Mouse (Mus musculus) hematopoietic stem cell, adult 5-6 weeks (primary cell): Measurements from ENCODE around the gene Traf4. TPM values are rescaled to one million over a fixed set of nuclear protein-coding genes. Genes with fewer than 3 reads are reported as not detected.
"Not testable (repeated sequence)": the region's sequence is repeated elsewhere in the genome, so short reads cannot be mapped to it uniquely, and the experiment has no call there.

ENCODE experiments used
- ATAC-seq, 2 experiments: fragments of 125-278 bp in 1 of 2; replicated peaks in 1 of 2; 2 replicates each; pipeline ENCODE4 v1.8.0; 2016 to 2017; ENCODE audit warnings: inconsistent platforms in 2 of 2, mild to moderate bottlenecking in 2 of 2, moderate number of reproducible peaks in 2 of 2, low read depth in 1 of 2, moderate TSS enrichment in 1 of 2; ENCODE audit not compliant: low FRiP score in 2 of 2, poor library complexity in 2 of 2, severe bottlenecking in 2 of 2, insufficient read depth in 1 of 2, low TSS enrichment in 1 of 2
- total RNA-seq: library from RNA; stranded (forward); fragments of 172-1452, 232-1000 nt; gene quantifications from 2 replicates; pipeline ENCODE4 v1.2.3, GENCODE M21; 2017

Gene Traf4
- total RNA-seq, 1 experiment from 2014 or later, result 13.5 TPM

DNA sequence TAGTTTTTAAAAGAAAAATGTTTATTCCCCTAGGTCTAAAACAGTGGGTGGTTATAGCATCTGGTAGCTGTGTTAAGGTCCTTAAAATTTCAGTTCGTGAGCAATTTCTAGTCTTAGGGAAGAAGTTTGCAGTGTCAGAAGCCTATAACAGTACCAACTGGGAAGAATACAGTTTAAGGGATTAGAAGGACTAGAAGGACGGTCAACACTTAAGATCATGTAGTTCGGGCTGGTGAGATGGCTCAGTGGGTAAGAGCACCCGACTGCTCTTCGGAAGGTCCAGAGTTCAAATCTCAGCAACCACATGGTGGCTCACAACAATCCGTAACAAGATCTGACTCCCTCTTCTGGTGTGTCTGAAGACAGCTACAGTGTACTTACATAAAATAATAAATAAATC, 19.3 kb upstream of the Traf4 start:
- not testable (repeated sequence) for ATAC-seq

DNA sequence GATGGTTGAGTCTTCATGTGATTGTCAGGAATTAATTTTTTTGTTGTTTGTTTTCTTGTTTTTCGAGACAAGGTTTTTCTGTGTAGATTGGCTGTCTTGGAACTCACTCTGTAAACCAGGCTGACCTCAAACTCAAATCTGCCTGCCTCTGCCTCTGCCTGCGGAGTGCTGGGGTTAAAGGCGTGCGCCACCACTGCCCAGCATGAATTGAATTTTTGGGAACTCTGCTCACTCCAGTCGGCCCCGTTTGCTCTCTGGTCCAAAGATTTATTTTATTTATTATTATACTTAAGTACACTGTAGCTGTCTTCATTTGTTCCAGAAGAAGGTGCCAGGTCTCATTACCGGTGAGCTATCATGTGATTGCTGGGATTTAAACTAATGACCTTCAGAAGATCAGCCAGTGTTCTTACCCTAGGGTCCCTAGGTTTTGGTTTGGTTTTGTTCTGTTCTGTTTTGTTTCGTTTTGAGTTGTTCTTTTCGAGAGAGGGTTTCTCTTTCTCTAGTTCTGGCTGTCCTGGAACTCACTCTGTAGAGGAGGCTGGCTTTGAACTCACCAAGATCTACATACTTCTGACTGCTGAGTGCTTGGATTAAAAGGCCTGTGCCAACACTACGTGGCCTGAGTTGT, 18.6 kb upstream of the Traf4 start:
- ATAC-seq, result no peak

DNA sequence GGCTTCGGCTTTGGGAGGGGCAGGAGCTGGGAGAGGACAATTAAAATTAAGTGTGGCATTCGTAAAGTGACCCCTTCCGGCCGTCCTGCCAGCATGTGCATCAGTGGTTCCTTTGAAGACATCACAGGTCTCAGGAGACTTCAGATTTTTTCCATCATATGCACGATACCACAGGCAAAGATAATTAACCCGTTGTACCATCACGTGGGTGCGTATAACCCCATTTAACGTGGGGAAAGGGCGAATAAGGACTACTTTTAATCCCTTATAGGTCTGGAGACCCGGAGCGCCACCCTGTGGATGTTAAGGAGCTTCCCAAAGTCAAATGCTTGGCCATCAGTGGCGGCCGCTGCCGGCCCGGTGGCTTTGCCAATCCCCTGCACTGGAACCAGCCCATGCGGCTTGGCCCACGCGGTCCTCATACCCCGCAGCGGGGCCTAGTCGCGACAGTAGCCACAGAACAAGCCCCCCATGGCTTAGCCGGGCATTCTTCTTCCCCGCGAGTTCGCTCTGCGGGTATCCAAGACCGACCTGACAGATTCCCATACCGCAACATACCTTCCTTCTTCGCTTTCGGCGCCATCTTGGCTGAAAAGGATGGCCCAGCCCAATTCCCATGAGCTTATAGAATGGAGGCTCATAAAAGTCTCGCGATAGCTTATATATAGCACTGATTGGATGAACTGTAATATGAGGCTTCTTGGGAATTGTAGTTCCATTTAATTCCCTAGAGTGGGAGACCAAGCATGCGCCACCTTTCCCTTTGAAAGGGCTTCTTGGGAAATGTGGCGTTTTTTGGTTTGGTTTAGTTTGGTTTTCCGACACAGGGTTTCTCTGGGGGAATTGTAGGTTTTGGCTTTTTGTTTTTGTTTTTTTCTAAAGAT, 17.8 kb upstream of the Traf4 start, which contains the start of gene Rpl23a:
TSS of gene Rpl23a (minus strand) at position 624 of the 884 bp plus-strand sequence.
- peak; percentile 84 to 86 for ATAC-seq

DNA sequence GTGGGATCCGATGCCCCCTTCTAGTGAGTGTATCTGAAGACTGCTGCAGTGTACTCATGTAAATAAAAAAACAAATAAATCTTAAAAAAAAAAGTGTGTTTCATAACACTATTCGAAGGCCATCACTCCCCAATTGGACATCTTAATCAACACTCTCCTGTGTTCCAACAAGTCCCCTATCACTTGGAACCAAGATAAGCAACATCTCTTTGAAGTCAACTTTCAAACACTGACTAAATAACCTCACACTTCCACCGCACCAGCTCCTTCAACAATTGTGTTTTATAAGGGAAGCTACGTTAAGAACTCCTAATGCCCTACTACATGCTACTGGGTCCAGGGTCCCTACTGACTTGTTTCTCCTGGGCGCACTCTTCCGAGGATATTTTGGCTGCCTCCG, 17.1 kb upstream of the Traf4 start:
- ATAC-seq, result no peak

DNA sequence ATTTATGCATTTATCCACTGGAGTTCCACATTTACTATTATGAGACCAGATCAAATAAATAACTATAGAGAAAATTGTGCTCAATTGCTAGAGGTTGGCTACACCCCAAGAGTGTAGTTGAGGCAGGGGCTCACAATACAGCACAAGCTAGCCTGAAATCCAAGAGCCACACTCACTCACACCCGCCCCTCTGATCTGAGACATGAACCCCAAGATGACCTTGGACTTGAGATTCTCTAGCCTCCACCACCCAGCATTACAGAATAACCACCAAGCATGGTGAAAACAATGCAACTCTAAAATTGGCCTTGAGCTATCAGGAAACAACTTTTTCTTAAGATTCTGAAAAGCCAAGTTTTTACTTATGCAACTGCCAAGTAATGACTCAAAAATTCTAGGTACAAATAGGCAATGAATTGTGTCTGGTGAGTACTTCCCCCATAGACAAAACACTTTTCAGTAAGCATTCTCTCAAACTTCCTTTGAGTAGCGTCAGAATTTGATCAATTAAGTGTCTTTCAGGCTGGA, 16.5 kb upstream of the Traf4 start:
- ATAC-seq, result no peak

DNA sequence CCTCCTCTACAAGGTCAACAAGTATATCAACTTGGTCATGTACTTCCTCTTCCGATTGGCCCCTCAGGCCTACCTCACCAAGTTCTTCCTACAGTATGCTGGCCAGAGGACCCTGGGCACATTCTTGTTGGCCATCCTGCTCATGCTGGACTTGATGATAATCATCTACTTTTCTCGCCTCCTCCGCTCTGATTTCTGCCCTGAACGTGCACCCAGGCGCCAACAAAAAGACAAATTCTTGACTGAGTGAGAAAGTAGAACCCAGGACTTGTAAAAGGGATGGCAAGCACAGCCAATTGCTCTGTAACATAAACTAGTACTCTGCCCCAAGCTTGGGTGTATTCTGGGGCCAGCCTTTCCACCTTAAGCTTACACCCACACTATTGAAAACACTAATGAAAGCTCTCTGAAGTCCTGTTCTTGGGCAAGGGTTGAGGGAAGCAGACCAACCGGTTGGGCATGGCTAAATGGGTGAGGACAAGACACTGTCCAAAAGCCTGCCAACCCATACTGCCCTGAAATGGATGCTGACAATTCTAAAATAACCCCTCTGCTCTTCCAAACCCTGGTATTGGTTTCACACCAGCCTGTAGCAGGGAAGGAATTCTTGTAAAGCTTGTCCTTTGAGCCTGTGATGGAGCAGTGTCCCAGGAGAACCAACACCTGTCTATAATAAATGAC, 14.8 kb upstream of the Traf4 start:
- ATAC-seq, result no peak

DNA sequence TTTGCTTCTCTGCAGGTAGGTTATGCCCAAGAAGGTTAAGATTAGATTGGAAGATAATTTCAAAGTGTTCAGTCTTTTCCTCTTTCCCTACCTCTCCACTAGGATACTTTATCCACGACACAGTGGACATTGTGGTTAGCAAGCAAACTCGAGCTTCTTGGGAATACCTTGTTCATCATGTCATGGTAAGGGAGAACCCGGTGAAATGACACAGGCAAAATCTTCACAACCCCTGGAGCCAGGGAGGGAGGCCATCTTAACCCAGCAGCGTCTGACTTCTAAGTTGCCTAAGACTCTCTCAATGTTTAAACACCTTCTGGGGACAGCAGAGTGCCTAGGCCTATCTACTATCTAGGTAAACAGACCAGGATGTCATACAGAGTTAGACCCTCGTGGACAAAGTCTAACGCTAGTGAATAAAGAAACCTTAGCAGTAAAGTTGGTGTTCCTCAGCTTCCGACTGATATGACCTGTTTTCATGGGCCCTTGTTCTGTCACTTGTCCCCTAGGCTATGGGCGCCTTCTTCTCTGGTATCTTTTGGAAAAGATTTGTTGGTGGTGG, 14.1 kb upstream of the Traf4 start:
- no peak for ATAC-seq

DNA sequence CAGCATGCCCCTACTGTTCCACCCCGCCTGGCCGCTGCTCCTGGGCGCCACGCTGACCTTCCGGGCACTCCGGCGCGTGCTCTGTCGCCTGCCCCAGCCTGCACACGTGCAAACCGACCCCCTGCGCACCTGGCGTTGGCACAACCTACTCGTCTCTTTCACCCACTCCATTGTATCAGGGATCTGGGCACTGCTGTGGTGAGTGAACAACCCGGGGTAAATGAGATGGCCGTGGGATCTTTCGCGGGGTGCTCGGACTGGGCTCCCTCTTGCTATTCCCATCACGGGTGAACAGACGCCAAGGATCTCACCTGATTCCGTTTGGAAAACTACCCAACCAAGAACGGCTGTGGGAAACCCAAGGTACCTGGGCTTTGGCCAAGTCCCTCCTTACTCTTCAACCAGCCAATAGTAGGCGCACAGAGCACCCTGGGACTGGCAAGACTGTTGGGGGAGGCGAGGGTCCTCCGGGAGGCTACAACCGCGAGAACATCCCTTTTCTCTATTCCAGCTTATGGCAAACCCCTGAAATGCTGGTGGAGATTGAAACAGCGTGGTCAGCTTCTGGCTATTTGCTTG, 13.6 kb upstream of the Traf4 start:
- ATAC-seq, result no peak

DNA sequence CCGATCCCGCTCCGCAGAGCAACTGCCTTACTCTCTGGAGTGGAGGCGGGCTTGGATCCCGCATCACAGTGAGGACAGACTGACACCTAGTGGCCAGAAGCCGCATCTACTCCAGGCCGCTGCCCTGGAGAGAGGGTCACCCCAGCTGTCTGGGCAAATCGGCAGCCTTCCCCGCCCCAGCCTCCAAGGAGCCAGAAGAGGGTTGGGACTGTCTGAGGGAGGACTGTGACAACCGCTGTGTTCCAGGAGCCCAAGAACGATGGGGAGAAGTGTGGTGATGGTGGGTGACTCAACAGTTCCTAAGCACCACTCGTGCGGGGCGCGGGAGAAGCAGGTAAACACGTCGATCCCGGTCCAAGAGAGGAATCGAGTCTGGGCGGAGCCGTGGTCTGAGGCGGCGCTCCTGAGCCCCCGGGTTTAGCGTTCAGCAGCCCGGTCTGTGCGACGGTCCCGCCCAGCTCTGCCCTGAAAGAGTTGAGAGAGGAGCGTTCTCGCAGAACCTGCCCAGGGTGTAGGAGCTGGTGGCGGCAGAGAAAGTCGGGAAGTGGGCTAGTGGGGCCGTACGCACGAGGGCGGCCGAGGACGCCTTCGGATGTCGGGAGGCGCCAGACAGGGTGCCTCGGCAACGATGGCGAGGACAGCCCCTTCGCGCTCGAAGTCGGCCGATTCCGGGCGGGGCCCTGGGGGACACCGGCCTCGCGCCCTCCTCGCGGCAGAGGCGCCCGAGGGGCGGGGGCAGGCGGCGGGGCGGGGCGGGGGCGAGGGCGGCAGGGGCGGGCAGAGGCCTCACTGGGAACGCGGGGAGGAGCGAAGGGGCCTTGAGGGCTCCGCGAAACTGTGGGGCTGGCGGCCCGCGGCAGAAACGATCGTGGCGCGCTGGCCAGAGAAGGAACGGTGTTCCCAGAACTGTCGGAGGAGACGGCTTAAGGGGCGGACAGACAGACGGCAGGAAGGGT, 12.8 kb upstream of the Traf4 start:
- ATAC-seq, result peak; percentile 69 to 70

DNA sequence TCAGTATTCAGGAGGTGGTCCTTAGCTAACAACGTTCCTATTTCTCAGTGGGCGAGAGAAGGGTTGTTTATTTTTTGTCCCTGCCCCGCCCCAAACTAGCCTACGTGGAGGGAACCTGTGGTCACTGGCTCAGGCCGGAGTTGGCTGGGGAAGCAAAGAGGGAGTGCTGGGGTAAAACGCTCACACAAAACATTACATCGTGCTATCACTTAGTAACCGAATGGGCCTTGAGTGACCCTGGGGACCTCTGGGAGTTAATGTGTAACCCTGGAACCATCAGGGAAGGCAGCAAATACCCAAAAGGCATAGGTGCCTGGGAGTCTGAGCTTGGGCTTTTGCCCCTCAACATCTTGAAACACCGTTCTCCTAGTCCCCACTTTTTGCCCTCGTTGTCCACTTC, 12.0 kb upstream of the Traf4 start:
- ATAC-seq, result peak; percentile 7 to 15; a peak in 2 of 4 replicates

DNA sequence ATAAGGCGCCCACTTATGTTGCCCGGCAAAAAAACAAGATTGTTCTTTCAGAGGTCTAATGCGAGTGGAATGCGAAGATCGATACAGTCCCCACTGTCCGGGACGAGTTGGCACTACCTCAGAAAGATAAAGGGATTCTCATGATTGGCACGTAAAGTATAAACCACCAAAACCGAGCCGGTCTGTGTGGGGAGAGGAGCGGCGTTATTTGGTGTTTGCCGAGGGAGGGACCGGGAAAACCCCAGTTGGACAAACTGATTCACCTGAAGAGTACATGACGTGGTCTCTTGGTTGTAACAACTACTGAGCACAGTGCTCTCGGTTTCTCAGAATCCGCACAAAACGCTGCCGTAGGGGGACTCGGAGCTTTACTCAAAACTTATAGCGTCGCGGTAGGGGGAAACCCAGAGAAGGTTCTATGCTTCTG, 11.5 kb upstream of the Traf4 start:
- no peak for ATAC-seq

DNA sequence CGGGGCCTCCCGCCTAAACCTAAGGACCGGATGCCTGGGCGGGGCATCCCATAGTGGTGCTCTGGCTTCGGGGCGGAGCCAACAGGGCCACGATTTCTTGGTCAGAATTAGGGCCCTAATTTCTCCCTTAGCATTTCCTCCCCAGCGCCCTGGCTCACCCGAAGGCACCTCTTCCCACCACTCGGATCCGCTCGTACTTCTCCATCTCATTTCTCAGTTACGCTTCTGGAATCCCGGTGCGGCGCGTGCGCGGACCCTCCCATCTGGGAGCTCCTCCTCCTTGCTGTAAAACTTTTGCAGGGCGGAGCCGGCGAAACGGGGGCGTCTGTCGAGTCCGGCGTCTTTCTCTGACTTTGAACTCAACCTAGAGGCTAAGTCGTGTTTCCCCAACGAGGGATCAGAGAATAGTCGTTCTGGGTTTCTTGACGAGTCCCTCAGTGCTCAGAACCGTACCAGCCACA, 11.0 kb upstream of the Traf4 start, which contains the start of the genes Nek8 and Tlcd1:
TSS of gene Nek8 (minus strand) at position 274 of the 461 bp plus-strand sequence.
TSS of gene Tlcd1 (plus strand) at position 310 of the 461 bp plus-strand sequence.
- peak; percentile 67 to 69 for ATAC-seq

DNA sequence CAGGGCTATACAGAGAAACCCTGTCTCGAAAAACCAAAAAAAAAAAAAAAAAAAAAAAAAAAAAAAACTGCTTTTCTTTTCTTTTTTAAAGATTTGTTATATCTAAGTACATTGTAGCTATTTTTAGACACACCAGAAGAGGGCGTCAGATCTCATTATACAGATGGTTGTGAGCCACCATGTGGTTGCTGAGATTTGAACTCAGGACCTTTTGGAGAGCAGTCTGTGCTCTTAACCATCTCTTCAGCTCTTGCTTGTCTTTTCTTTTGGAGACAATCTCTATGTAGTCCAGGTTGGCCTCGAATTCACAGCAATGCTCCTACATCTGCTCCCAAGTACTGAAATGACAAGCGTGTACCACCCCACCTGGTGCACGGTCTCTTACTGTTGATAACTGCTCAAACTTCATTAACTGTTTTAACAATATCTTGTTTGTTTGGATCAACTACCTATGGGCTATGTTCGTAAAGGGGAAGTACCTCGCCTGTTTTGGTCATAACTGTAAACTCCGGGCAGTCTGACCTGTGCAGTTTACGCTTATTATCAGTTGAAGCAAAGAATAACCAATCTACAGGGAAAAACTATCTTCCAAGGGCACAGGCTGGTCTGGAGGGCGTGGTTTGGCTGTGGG, 10.5 kb upstream of the Traf4 start:
- ATAC-seq, result no peak

DNA sequence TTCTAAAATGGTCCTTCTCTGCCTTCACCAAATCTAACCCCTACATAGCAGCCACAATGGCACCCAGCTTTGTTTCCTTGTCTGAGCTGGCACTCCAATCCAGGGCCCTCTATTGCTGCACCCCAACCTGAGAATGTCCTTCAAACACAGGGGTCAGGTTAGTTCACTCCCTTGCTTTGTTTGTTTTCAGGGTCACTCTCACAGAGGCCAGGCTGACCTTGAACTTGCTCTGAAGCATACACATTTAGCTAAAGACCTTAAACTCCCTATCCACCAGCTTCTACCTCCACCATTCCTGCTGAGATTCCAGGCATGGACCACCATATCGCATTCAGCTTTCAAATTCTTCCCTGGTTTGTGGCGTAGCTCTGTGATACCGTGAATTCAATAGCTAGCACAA, 9.1 kb upstream of the Traf4 start:
- ATAC-seq, result no peak

DNA sequence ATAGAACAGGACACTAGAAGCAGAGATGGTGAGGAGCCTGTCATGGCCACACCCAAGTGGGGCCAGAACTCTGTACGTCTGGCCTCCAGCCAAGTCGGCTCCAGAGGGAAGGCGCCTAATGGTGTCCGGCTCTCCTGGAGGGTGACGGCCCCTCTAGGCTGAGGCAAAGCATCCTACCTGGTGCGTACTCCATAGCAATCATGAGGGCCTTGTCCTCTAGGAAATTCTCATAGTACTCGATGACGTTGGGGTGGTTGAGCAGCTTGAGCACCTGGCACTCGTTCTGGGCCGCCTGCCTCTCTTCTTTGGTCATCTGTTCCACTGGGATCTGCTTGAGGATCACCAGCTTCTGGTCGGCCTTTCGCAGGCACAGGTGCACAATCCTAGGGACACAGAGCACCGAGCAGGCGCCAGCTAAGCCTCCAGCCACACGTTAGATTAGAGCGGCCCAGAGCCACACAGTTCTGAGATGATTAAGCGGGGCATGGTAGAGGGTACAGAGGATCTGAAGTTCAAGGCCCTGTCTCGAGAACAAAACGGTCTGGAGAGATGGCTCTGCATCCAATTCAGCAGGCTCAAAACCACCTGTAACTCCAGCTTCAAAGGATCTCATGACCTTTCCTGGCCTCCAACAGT, 7.5 kb upstream of the Traf4 start:
- ATAC-seq, result no peak
